Comparison of ENCODE assay signal across 7 mouse cellular contexts in genomic region chr3:108401692-108402527, GRCm38 (mm10). TPM values are rescaled to one million over a fixed set of nuclear protein-coding genes. Genes with fewer than 3 reads are reported as not detected.
DNase-seq lines count a peak whose midpoint lies in the region; ATAC-seq and TF ChIP-seq lines count a peak whose summit lies in the region.

No protein-coding gene starts in this region.

- WGBS in intestine, embryonic 16.5 days: 35% methylated on average over 22 of the region's 22 CpGs
- WGBS in limb, embryonic 10.5 days: 35% methylated on average over 22 of the region's 22 CpGs
- 39% methylated on average over 21 of the region's 22 CpGs for WGBS in midbrain, embryonic 13.5 days
- 27% methylated on average over 22 of the region's 22 CpGs for WGBS in small intestine, adult 2 months

- H3K4me1 ChIP-seq in intestine, embryonic 16.5 days (ENCODE audit: control insufficient read depth, insufficient read depth, low read length): peaks cover 5% of the 10 kb centered on the region; the same call in 1 of the 2 replicates
- H3K4me1 ChIP-seq in limb, embryonic 10.5 days: peaks cover 24% of the 10 kb centered on the region
- H3K4me1 ChIP-seq in midbrain, embryonic 13.5 days (replicated peaks): peaks cover 41% of the 10 kb centered on the region
- H3K4me1 ChIP-seq in small intestine, adult 2 months (ENCODE audit: control insufficient read depth, insufficient read depth, insufficient read length, low read length): peaks cover 3% of the 10 kb centered on the region; the same call in 1 of the 2 replicates

- no peaks in the 10 kb centered on the region for H3K27me3 ChIP-seq in intestine, embryonic 16.5 days (replicated peaks; ENCODE audit: control insufficient read depth, insufficient read depth, low read length)
- H3K27me3 ChIP-seq in limb, embryonic 10.5 days (ENCODE audit: low read depth, poor library complexity, severe bottlenecking): peaks cover 9% of the 10 kb centered on the region; the same call in 1 of the 2 replicates
- H3K27me3 ChIP-seq in midbrain, embryonic 13.5 days: no peaks in the 10 kb centered on the region
- no peaks in the 10 kb centered on the region for H3K27me3 ChIP-seq in small intestine, adult 2 months (ENCODE audit: control insufficient read depth, insufficient read depth, low read length)

- no peaks in the 10 kb centered on the region for H3K36me3 ChIP-seq in intestine, embryonic 16.5 days (ENCODE audit: control insufficient read depth, insufficient read depth, low read length)
- peaks cover 3% of the 10 kb centered on the region; the same call in 1 of the 2 replicates for H3K36me3 ChIP-seq in limb, embryonic 10.5 days
- H3K36me3 ChIP-seq in midbrain, embryonic 13.5 days: peaks cover 95% of the 10 kb centered on the region
- H3K36me3 ChIP-seq in small intestine, adult 2 months (ENCODE audit: control insufficient read depth, insufficient read depth, low read length): no peaks in the 10 kb centered on the region

- TF ChIP-seq POLR2A in small intestine, adult 2 months (IDR thresholded peaks at IDR 0.05; ENCODE audit: low read depth, low read length): 0 out of 2 replicates have a peak, but pooled peaks have one; percentile 7

- H3K4me2 ChIP-seq in intestine, embryonic 16.5 days (ENCODE audit: low read depth, low read length): peak overlapping the region; percentile 49
- H3K4me2 ChIP-seq in midbrain, embryonic 13.5 days (replicated peaks): no peak overlapping the region; the same call in 1 of the 2 replicates

- peak; percentile 86 for DNase-seq in adrenal gland, adult 8-10 months
- peak; percentile 81 for DNase-seq in embryo, embryonic 9.5 days (ENCODE audit: extremely low spot score)
- DNase-seq in gastrocnemius, postnatal 4 days (ENCODE audit: low spot score in 2 of 2): peak; percentile 73 to 86
- DNase-seq in limb, embryonic 10.5 days (ENCODE audit: low spot score): peak; percentile 90

- H3K9me3 ChIP-seq in intestine, embryonic 16.5 days (ENCODE audit: control insufficient read depth, low read length): no peaks in the 10 kb centered on the region
- no peaks in the 10 kb centered on the region for H3K9me3 ChIP-seq in limb, embryonic 10.5 days (replicated peaks)
- no peaks in the 10 kb centered on the region for H3K9me3 ChIP-seq in midbrain, embryonic 13.5 days

- H3K4me3 ChIP-seq in intestine, embryonic 16.5 days (ENCODE audit: low read length): peak overlapping the region; percentile 25; the same call in 1 of the 2 replicates
- peak overlapping the region; percentile 20; the same call in 1 of the 2 replicates for H3K4me3 ChIP-seq in limb, embryonic 10.5 days
- no peak overlapping the region for H3K4me3 ChIP-seq in midbrain, embryonic 13.5 days (replicated peaks)
- no peak overlapping the region for H3K4me3 ChIP-seq in small intestine, adult 2 months (ENCODE audit: low read depth, low read length)

- H3K9ac ChIP-seq in intestine, embryonic 16.5 days (ENCODE audit: low read depth, low read length): peak overlapping the region; percentile 38; the same call in 1 of the 2 replicates
- peak overlapping the region; percentile 21 for H3K9ac ChIP-seq in midbrain, embryonic 13.5 days (replicated peaks)

- H3K27ac ChIP-seq in intestine, embryonic 16.5 days (ENCODE audit: low read length): no peak overlapping the region
- H3K27ac ChIP-seq in limb, embryonic 10.5 days: peak overlapping the region; percentile 31
- peak overlapping the region; percentile 61 for H3K27ac ChIP-seq in midbrain, embryonic 13.5 days
- H3K27ac ChIP-seq in small intestine, adult 2 months (ENCODE audit: insufficient read depth, low read depth, low read length): no peak overlapping the region

- peak; percentile 91 for ATAC-seq in intestine, embryonic 16.5 days
- peak; percentile 88 for ATAC-seq in midbrain, embryonic 13.5 days

- peak; percentile 96; the same call in 1 of the 2 replicates for TF ChIP-seq CTCF in small intestine, adult 2 months (IDR thresholded peaks at IDR 0.05; ENCODE audit: extremely low read depth, insufficient read length, insufficient replicate concordance, low read depth, low read length)

RNA-seq across cellular contexts. Expression of gene Celsr2, which starts 13.4 kb away (rescaled TPM):
- total RNA-seq in adrenal gland, adult 8-10 months (2022): 10 to 100 TPM in 2 of 4 experiments, 1 to 10 TPM in 2; 6.5 to 14.6 (median 9.5) TPM
- 1 to 10 TPM; 3.0 to 5.9 TPM for total RNA-seq in gastrocnemius, postnatal 4 days (2021)
- polyA plus RNA-seq in intestine, embryonic 16.5 days (2015; fragmentation: Nextera tagmentation; extraction: Ambion mirVana): 2.6 and 3.0 TPM in 2 replicates
- 4.0 and 4.4 TPM in 2 replicates for polyA plus RNA-seq in limb, embryonic 10.5 days (2016; fragmentation: Nextera tagmentation; extraction: Ambion mirVana)
- 56.5 and 65.5 TPM in 2 replicates for polyA plus RNA-seq in midbrain, embryonic 13.5 days (2015; fragmentation: Nextera tagmentation; extraction: Ambion mirVana)
- 2.7 and 8.2 TPM in 2 replicates for polyA plus RNA-seq in small intestine, adult 2 months (2012; rRNA removed)

RNA-seq across cellular contexts. Expression of gene Psrc1, which starts 18.3 kb away (rescaled TPM):
- 1 to 10 TPM; 1.6 to 4.8 (median 3.0) TPM for total RNA-seq in adrenal gland, adult 8-10 months (2022)
- 1 to 10 TPM; 4.1 to 6.0 TPM for total RNA-seq in gastrocnemius, postnatal 4 days (2021)
- 22.1 and 26.1 TPM in 2 replicates for polyA plus RNA-seq in intestine, embryonic 16.5 days (2015; fragmentation: Nextera tagmentation; extraction: Ambion mirVana)
- polyA plus RNA-seq in limb, embryonic 10.5 days (2016; fragmentation: Nextera tagmentation; extraction: Ambion mirVana): 96.6 and 100 TPM in 2 replicates
- 23.7 and 25.4 TPM in 2 replicates for polyA plus RNA-seq in midbrain, embryonic 13.5 days (2015; fragmentation: Nextera tagmentation; extraction: Ambion mirVana)
- 1.3 and 5.3 TPM in 2 replicates for polyA plus RNA-seq in small intestine, adult 2 months (2012; rRNA removed)

RNA-seq across cellular contexts. Expression of gene Mybphl, which starts 37.2 kb away (rescaled TPM):
- not detected for total RNA-seq in adrenal gland, adult 8-10 months (2022)
- not detected for total RNA-seq in gastrocnemius, postnatal 4 days (2021)
- polyA plus RNA-seq in intestine, embryonic 16.5 days (2015; fragmentation: Nextera tagmentation; extraction: Ambion mirVana): not detected in 2 replicates
- 0.15 TPM in 1 of 2 replicates, not detected in the other for polyA plus RNA-seq in limb, embryonic 10.5 days (2016; fragmentation: Nextera tagmentation; extraction: Ambion mirVana)
- not detected in 2 replicates for polyA plus RNA-seq in midbrain, embryonic 13.5 days (2015; fragmentation: Nextera tagmentation; extraction: Ambion mirVana)
- not detected in 2 replicates for polyA plus RNA-seq in small intestine, adult 2 months (2012; rRNA removed)

RNA-seq across cellular contexts. Expression of gene Sars, which starts 43.1 kb away (rescaled TPM):
- 100 to 1,000 TPM; 183 to 191 (median 186) TPM for total RNA-seq in adrenal gland, adult 8-10 months (2022)
- 100 to 1,000 TPM; 107 to 113 TPM for total RNA-seq in gastrocnemius, postnatal 4 days (2021)
- polyA plus RNA-seq in intestine, embryonic 16.5 days (2015; fragmentation: Nextera tagmentation; extraction: Ambion mirVana): 166 and 168 TPM in 2 replicates
- 117 and 125 TPM in 2 replicates for polyA plus RNA-seq in limb, embryonic 10.5 days (2016; fragmentation: Nextera tagmentation; extraction: Ambion mirVana)
- 208 and 216 TPM in 2 replicates for polyA plus RNA-seq in midbrain, embryonic 13.5 days (2015; fragmentation: Nextera tagmentation; extraction: Ambion mirVana)
- 11.7 and 28.1 TPM in 2 replicates for polyA plus RNA-seq in small intestine, adult 2 months (2012; rRNA removed)

Comparison
In these comparisons a context has a peak if more than half of its experiments do, and no peak if none do; other contexts are left out.
1. H3K27ac ChIP-seq: peak in limb, embryonic 10.5 days (single experiment) and midbrain, embryonic 13.5 days (single experiment); none in intestine, embryonic 16.5 days (single experiment) and small intestine, adult 2 months (single experiment).
2. H3K4me3 ChIP-seq: peak in intestine, embryonic 16.5 days (single experiment) and limb, embryonic 10.5 days (single experiment); none in midbrain, embryonic 13.5 days (single experiment) and small intestine, adult 2 months (single experiment).
3. Peak in every context shown above with its lines, with median percentiles within 50 percentile points of each other: DNase-seq.